Mouse (Mus musculus) heart, adult 8-10 months (tissue): ENCODE results near the gene Ralgps2. TPM values are rescaled to one million over a fixed set of nuclear protein-coding genes. Genes with fewer than 3 reads are reported as not detected.
A peak's percentile ranks its signal among the peaks of the same experiment; 100 is the strongest.

ENCODE experiments used
- DNase-seq: peaks from one replicate; pipeline ENCODE4 v3.0.0; 2022; ENCODE audit warnings: low spot score
- total RNA-seq, 4 experiments: library from RNA; stranded (reverse); gene quantifications; 2 replicates each; pipeline ENCODE4 v1.2.4; 2022

The Ralgps2 gene
- total RNA-seq, 4 experiments from 2014 or later, result 6.4 to 11.8 (median 8.7) TPM

GRCm38 (mm10) chr1:156909265-156909664, 30.2 kb downstream of the Ralgps2 start:
- DNase-seq, result no peak

- DNase-seq, result no peak
Measured at GRCm38 (mm10) chr1:156905660-156906059, 33.8 kb downstream of the Ralgps2 start.

GRCm38 (mm10) chr1:156903899-156904298, 35.5 kb downstream of the Ralgps2 start:
- DNase-seq, result no peak

GRCm38 (mm10) chr1:156901689-156902088, 37.7 kb downstream of the Ralgps2 start:
- no peak for DNase-seq

- DNase-seq, result no peak
Measured at GRCm38 (mm10) chr1:156891561-156891960, 47.9 kb downstream of the Ralgps2 start.

GRCm38 (mm10) chr1:156888830-156889229, 50.6 kb downstream of the Ralgps2 start:
- no peak for DNase-seq

GRCm38 (mm10) chr1:156885879-156886278, 53.5 kb downstream of the Ralgps2 start:
- DNase-seq, result no peak

- no peak for DNase-seq
Measured at GRCm38 (mm10) chr1:156884782-156885181, 54.6 kb downstream of the Ralgps2 start.

GRCm38 (mm10) chr1:156870616-156871015, 68.8 kb downstream of the Ralgps2 start:
- no peak for DNase-seq

GRCm38 (mm10) chr1:156870028-156870427, 69.4 kb downstream of the Ralgps2 start:
- DNase-seq, result no peak

- no peak for DNase-seq
Measured at GRCm38 (mm10) chr1:156864240-156864639, 75.2 kb downstream of the Ralgps2 start.

- no peak for DNase-seq
Measured at GRCm38 (mm10) chr1:156863726-156864125, 75.7 kb downstream of the Ralgps2 start.

GRCm38 (mm10) chr1:156861475-156862043, 77.9 kb downstream of the Ralgps2 start:
- no peak for DNase-seq

- no peak for DNase-seq
Measured at GRCm38 (mm10) chr1:156860266-156860665, 79.2 kb downstream of the Ralgps2 start.

- no peak for DNase-seq
Measured at GRCm38 (mm10) chr1:156859711-156860250, 79.6 kb downstream of the Ralgps2 start.

GRCm38 (mm10) chr1:156859156-156859555, 80.3 kb downstream of the Ralgps2 start:
- no peak for DNase-seq

GRCm38 (mm10) chr1:156856666-156857065, 82.8 kb downstream of the Ralgps2 start:
- DNase-seq, result no peak

GRCm38 (mm10) chr1:156854558-156854957, 84.9 kb downstream of the Ralgps2 start:
- no peak for DNase-seq

GRCm38 (mm10) chr1:156852872-156853271, 86.6 kb downstream of the Ralgps2 start:
- no peak for DNase-seq

- DNase-seq, result no peak
Measured at GRCm38 (mm10) chr1:156852409-156852808, 87.0 kb downstream of the Ralgps2 start.

GRCm38 (mm10) chr1:156847098-156847497, 92.3 kb downstream of the Ralgps2 start:
- no peak for DNase-seq

GRCm38 (mm10) chr1:156841625-156842339, 97.6 kb downstream of the Ralgps2 start:
- DNase-seq, result no peak

- peak; percentile 58 for DNase-seq
Measured at GRCm38 (mm10) chr1:156838695-156839094, 100.7 kb downstream of the Ralgps2 start.
